Mouse (Mus musculus) cerebellum, postnatal 14 days (tissue): ENCODE data around the gene Col24a1.

Source experiments
- DNase-seq, 2 experiments: peaks; one replicate each; pipeline ENCODE4 v3.0.0; 2021; ENCODE audit warnings: mixed read lengths in 2 of 2

Col24a1 gene

DNA sequence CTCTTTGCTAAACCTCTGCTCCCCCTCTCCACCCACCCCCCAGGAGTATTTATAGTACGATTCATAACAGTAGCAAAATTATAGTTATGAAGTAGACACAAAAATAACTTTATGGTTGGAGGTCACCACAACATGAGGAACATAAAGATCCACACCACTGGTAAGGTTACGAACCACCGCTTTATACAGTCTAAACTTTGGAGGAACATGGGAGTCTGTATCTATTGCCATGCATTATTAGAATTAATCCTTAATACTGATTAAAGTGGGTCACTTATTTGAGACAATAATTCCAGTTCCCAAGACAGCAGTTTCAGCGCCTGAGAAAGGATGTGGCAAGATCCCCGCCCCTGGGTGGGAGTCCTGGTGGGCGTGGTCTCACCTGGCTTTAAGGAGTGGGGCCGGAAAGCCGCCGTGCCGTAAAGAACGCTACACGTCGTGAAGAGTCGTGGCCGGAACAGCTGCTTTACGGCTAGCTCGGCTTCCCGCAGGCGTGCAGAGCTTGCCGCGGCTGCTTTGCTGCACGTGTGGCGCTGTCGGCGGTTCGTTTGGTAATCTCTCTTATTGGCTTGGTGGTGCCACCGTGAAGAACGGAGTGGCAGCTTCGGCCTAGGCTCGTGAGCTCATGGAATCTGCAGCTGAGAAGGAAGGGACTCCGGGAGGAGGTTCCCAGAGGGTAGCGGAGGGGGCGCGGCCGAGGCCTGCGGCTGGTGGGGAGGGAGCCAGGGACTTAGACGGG, 283.6 kb downstream of the Col24a1 start, which contains the start of gene Znhit6:
Gene Znhit6 (plus strand): TSS at position 463 of the 739 bp plus-strand sequence.
- DNase-seq = peak; percentile 96 to 97

DNA sequence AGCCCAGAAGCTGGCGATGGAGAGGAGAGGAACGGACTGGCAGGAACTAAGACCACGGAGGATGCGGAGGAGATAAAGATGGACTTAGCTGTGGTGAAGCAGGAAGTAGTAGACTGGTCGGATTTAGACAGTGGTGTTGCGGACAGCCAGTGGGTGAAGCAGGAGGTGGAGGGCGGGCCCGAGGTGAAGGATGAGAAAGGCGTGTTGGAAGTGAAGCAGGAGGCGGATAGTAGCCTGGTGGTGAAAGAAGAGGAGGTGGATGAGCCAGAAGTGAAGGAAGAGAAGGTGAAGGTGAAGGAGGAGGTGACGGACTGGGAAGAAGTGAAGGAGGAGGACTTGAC, 284.2 kb downstream of the Col24a1 start:
- DNase-seq = no peak

DNA sequence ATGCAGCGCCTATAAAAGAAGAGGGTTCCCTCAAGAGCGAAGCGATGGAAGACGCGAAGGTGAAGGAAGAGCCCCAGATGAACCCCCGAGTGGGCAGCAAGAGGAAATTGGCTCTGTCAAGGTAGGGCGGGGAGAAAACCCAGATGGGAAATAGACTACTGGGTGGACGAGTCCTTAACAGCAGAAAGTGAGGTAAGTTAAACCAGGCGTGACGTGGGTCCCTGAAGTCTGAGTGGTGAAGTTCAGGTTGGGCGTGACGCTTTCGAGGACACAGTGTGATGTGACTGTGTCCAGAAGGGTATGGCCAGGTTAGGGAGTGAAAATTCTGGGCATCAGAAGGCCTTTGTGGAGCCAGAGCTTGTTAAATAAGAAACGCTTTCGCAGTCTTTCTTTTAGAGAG, 284.6 kb downstream of the Col24a1 start:
- DNase-seq = peak; percentile 4 to 9

DNA sequence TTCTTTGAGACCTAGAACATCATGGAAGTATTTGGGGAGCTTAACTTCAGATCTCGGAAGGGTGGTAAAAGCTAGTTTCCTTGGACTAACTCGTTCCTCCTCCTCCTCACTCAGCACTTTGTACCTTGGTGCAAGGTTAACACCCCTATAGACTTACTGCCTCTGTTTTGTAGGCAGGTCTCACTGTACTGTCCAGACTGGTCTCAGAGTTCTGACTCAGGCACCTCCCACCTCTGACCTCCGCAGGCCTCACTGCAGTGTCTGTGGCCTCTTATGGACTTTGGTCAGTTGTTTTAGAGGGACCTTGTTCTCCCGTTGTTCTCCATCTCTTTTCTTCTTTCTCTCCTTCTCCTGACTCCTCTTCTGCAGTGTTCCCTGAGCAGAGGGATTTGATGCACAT, 290.8 kb downstream of the Col24a1 start:
- DNase-seq = no peak

DNA sequence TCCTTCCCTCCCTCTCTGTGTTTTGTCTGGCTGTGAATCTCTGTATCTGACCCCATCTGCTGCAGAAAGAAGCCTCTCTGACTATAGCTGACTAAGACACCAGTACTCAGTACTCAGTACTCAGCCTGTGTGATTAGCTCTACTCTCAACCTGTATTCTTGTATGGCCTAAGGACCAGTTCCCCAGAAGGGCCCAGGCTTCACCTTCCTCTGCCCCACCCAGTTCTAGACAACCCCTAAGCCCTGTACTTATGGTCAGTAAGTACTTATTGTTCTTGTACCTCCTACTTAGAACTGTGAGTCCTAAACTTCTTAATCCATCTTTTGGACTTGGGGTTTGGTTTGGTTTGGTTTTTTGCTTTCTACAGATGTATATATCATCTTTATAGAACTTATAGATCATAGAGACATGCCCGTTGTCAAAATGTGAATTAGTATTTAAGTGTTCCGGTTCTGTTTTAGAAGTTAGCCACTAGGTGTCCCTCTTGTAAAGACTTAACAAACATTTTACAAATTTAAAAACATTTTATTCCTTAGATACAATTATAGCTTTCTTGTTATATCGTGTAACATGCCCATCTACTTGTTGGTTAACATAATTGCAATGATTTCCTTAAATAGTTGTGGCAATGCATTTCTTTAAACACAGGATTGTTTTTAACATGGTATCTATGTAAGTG, 291.4 kb downstream of the Col24a1 start:
- DNase-seq = no peak

DNA sequence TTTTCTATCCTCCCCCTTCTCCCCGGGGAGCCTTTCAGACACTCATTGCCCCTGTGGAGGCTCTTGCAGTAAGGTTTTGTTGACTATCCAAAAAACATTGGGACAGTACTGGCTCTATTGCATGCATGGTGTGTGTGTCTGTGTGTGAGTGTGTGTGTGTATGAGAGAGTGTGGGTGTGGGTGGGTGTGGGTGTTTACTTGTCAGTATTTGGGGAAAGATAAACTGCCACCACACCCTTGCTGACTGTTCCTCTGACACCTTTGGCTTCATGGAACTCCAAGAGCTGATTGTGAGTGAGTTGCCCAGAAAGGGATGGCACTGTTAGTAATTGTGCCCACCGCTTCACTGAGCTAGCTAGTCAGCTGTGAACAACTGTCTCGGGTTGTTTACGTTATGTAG, 298.3 kb downstream of the Col24a1 start:
- no peak for DNase-seq

DNA sequence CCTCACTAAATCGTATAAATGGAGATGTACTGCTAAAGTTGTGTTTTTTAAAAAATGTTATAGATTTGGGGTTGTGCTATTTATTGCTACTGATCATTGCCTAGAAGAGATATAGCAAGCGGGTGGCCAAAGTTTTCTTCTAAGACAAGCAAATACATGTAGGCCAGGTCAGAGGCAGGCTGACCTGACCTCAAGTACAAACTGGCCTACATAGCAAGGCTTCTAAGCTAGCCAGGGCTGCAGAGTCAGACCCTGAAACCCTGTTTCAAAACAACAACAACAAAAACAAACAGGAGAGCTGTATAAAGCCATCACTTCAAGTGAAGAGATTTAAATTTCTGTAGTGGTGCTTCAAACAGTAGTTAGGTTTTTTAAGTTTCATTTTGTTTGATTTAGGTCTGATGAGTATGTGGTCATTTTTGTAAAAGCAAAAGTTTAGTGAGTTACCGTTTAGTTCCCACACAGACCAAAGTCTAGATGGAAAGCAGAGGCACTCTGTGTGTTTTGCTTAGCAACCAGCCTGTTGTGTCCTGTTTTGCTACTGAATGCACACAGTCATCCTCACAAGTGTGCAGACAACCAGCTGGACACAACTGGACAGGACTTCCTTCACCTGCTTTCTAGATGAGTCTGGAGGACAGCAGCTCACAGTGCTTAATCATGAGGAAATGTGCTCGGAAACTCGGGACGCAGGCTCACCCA, 299.7 kb downstream of the Col24a1 start:
- DNase-seq = no peak

DNA sequence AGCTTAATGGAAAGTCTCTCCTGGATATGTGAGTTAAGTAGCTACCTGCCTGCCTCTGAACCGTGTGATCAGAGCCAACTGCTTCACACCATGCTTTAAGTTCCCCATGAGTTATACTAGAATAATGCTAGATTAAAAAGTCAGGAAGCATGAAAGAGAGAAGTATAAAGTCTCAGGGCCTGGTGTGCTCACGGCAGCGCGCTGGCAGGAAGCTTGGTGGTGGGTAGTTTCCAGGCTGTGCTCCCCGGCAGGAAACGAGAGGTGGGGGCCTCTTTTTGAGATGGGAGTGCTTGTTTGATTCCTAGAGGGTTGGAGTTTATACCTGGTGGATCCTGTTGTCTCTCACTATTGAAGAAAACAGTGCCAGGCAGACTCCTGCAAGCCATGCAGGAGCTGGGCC, 303.1 kb downstream of the Col24a1 start:
- DNase-seq = no peak

DNA sequence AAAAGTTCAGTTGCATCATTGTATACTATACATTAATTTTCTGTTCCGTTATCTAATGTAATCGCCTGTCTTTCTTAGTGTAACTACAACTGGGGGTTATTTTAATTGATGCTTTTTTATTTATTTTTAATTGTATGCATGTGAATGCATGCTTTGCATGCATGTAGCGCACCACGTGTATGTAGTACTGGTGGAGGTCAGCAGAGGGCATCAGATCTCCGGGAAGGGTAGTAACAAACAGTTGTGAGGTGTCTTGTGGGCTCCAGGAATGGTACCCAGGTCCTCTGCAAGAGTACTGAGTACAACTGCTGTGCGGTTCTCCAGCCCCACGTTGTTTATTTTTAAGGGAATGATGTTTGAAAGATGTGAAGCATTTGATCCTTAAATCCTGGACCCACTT, 306.8 kb downstream of the Col24a1 start:
- DNase-seq = no peak

DNA sequence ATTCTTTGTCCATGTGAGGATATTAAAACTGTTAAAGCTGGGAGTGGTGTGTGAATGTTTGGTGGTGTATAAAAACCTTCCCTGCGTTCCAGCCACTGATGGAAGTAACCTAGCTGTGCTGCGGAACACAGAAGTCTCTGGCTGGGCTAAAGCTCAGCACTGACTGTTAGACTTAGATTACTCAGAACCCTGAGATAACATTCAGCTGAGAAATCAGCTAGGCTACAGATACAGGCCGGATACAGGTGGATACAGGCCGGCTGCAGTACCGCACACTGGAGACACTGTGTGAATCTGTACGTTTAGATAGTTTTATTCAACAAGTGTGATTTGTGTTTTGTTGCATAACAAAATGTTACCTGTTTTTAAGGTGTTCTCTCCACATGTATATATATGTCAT, 308.5 kb downstream of the Col24a1 start:
- no peak for DNase-seq

DNA sequence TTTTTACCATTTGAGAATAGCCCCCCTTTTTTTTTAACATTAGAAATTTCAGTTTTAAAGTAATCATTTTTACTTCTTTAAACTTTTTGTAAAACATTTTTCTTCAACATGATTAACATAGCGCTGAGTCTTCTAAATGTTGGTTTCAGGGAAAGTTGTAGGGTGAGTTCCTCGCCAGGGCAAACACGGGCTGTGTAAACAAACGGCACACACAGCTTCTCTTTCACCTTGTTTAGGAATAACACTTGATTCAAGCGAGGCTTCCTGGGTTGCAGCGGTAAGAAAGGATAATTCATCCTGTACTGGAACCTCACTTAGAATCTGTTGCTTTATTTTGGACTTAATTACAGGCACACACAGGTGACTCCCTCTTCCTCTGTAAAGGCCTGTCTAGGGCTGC, 309.1 kb downstream of the Col24a1 start:
- DNase-seq = no peak
